Mouse (Mus musculus) ES-E14 (cell line): ENCODE data around the gene Gm26938.

Experiments used
- CHD2 ChIP-seq: IDR thresholded peaks from 2 replicates; pipeline ENCODE4 v1.6.1; 2014; ENCODE audit warnings: mild to moderate bottlenecking, low read depth, low read length, inconsistent platforms
- HCFC1 ChIP-seq: IDR thresholded peaks from 2 replicates; pipeline ENCODE4 v1.6.1; 2012; ENCODE audit warnings: low read length, inconsistent platforms, borderline replicate concordance; ENCODE audit not compliant: insufficient read depth
- MAFK ChIP-seq: IDR thresholded peaks from 2 replicates; pipeline ENCODE4 v1.6.1; 2014; ENCODE audit warnings: mild to moderate bottlenecking, low read depth, low read length, inconsistent platforms; ENCODE audit not compliant: insufficient read depth
- ZC3H11A ChIP-seq: IDR thresholded peaks from 2 replicates; pipeline ENCODE4 v1.6.1; 2012; ENCODE audit warnings: low read depth, mild to moderate bottlenecking, inconsistent platforms, low read length, borderline replicate concordance
- ZNF384 ChIP-seq: IDR thresholded peaks from 2 replicates; pipeline ENCODE4 v1.6.1; 2012; ENCODE audit warnings: low read depth, low read length, inconsistent platforms

DNA sequence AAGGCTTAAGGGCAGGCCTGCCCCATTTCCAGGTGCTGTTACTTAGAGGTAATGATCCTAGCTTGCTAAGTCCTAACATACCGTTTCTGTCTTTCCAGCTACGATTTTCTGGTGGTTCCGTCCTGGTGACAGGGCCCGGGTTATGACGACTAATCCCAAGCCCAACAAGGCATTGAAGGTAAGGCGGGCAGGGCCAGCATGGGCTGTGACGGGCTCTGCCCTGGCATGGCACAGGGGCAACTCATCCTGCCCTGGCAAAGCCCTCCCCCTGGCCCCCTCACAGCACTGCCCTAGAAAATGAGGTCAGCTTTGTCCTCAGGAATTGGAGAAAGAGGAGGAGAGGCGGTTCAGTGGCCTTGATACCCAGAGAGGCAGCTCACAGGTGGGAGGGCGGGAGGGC is 27.2 kb downstream of the Gm26938 start:
- TF ChIP-seq HCFC1 (no peak), ZC3H11A (no peak), MAFK (no peak), CHD2 (no peak), ZNF384 (no peak)
